Mouse (Mus musculus) G1E (cell line): ENCODE measurements around the gene Fam227a.

Experiments
- CTCF ChIP-seq: IDR thresholded peaks from 2 replicates; pipeline ENCODE4 v1.5.1; 2012; ENCODE audit warnings: low read depth, low read length, inconsistent platforms, mixed read lengths
- TAL1 ChIP-seq: conservative IDR thresholded peaks from 2 replicates; pipeline ENCODE4 v1.6.1; 2012; ENCODE audit warnings: low read depth, low read length, inconsistent platforms, mixed read lengths

GRCm38 (mm10) chr15:79686046-79686869 is 27.5 kb upstream of the Fam227a start:
- TF ChIP-seq CTCF (no peak), TAL1 (no peak; the same call in 1 of the 2 replicates)
